Mouse (Mus musculus): ENCODE measurements around the gene Plpp2. TPM values are rescaled to one million over a fixed set of nuclear protein-coding genes. Genes with fewer than 3 reads are reported as not detected.

The Plpp2 gene
- polyA plus RNA-seq, 1 experiment from 2014 or later, result 28.3 TPM

- no peaks in the 10 kb centered on the region for H3K27me3 ChIP-seq
- ATAC-seq (ENCODE audit: insufficient number of reproducible peaks, low FRiP score, low TSS enrichment, low read depth), result no peak
- no peak overlapping the region for H3K27ac ChIP-seq
- H3K4me1 ChIP-seq, result no peaks in the 10 kb centered on the region
- H3K9me3 ChIP-seq, result peaks cover 4% of the 10 kb centered on the region; the same call in 1 of the 2 replicates
- H3K36me3 ChIP-seq, result no peaks in the 10 kb centered on the region
- no peak overlapping the region for H3K9ac ChIP-seq
- WGBS, result 85% methylated on average over 2 of the region's 2 CpGs
- H3K4me3 ChIP-seq, result no peak overlapping the region
- H3K4me2 ChIP-seq, result no peak overlapping the region
Measured at GRCm38 (mm10) chr10:79571314-79571713, 37.7 kb upstream of the Plpp2 start.

- Histone ChIP-seq H3K9ac (no peak overlapping the region), H3K36me3 (no peaks in the 10 kb centered on the region), H3K27me3 (no peaks in the 10 kb centered on the region), H3K27ac (no peak overlapping the region), H3K4me1 (no peaks in the 10 kb centered on the region), H3K4me3 (no peak overlapping the region), H3K9me3 (peaks cover 4% of the 10 kb centered on the region; the same call in 1 of the 2 replicates), H3K4me2 (no peak overlapping the region)
- ATAC-seq (ENCODE audit: insufficient number of reproducible peaks, low FRiP score, low TSS enrichment, low read depth), result no peak
- 85% methylated on average over 5 of the region's 5 CpGs for WGBS
Measured at GRCm38 (mm10) chr10:79569921-79570320, 36.3 kb upstream of the Plpp2 start.

GRCm38 (mm10) chr10:79559716-79560115 is 26.1 kb upstream of the Plpp2 start:
- H3K4me2 ChIP-seq, result no peak overlapping the region
- H3K4me3 ChIP-seq, result no peak overlapping the region
- H3K9ac ChIP-seq, result no peak overlapping the region
- peaks cover 8% of the 10 kb centered on the region for H3K4me1 ChIP-seq
- H3K27ac ChIP-seq, result no peak overlapping the region
- WGBS, result 94% methylated on average over 2 of the region's 2 CpGs
- H3K36me3 ChIP-seq, result no peaks in the 10 kb centered on the region
- no peaks in the 10 kb centered on the region for H3K9me3 ChIP-seq
- no peaks in the 10 kb centered on the region for H3K27me3 ChIP-seq
- ATAC-seq (ENCODE audit: insufficient number of reproducible peaks, low FRiP score, low TSS enrichment, low read depth), result no peak

- Histone ChIP-seq H3K4me1 (peaks cover 25% of the 10 kb centered on the region), H3K27me3 (no peaks in the 10 kb centered on the region)
- WGBS, result 94% methylated on average over 5 of the region's 5 CpGs
Measured at GRCm38 (mm10) chr10:79557496-79557895, 23.9 kb upstream of the Plpp2 start.

GRCm38 (mm10) chr10:79556951-79557350 is 23.4 kb upstream of the Plpp2 start:
- 86% methylated on average over 5 of the region's 5 CpGs for WGBS

More at GRCm38 (mm10) chr10:79557496-79557895, 23.9 kb upstream of the Plpp2 start:
- H3K36me3 ChIP-seq, result no peaks in the 10 kb centered on the region
- H3K4me2 ChIP-seq, result no peak overlapping the region
- H3K9ac ChIP-seq, result no peak overlapping the region
- no peaks in the 10 kb centered on the region for H3K9me3 ChIP-seq
- no peak overlapping the region for H3K27ac ChIP-seq
- H3K4me3 ChIP-seq, result no peak overlapping the region
- no peak for ATAC-seq (ENCODE audit: insufficient number of reproducible peaks, low FRiP score, low TSS enrichment, low read depth)

GRCm38 (mm10) chr10:79555238-79555724 is 21.7 kb upstream of the Plpp2 start:
- H3K9me3 ChIP-seq, result no peaks in the 10 kb centered on the region
- H3K27ac ChIP-seq, result no peak overlapping the region
- peaks cover 4% of the 10 kb centered on the region for H3K36me3 ChIP-seq
- peak overlapping the region; percentile 79 for H3K4me2 ChIP-seq
- 0 out of 2 replicates have a peak, but pooled peaks have one; percentile 1 for ATAC-seq (ENCODE audit: insufficient number of reproducible peaks, low FRiP score, low TSS enrichment, low read depth)
- H3K4me1 ChIP-seq, result peaks cover 31% of the 10 kb centered on the region
- H3K4me3 ChIP-seq, result peak overlapping the region; percentile 94
- 24% methylated on average over 7 of the region's 7 CpGs for WGBS
- H3K9ac ChIP-seq, result peak overlapping the region; percentile 90
- H3K27me3 ChIP-seq, result no peaks in the 10 kb centered on the region

More at GRCm38 (mm10) chr10:79556951-79557350, 23.4 kb upstream of the Plpp2 start:
- no peak overlapping the region for H3K9ac ChIP-seq
- H3K9me3 ChIP-seq, result no peaks in the 10 kb centered on the region
- H3K36me3 ChIP-seq, result no peaks in the 10 kb centered on the region
- no peak overlapping the region for H3K4me3 ChIP-seq
- no peaks in the 10 kb centered on the region for H3K27me3 ChIP-seq
- H3K4me1 ChIP-seq, result peaks cover 31% of the 10 kb centered on the region
- H3K27ac ChIP-seq, result no peak overlapping the region
- H3K4me2 ChIP-seq, result no peak overlapping the region
- no peak for ATAC-seq (ENCODE audit: insufficient number of reproducible peaks, low FRiP score, low TSS enrichment, low read depth)

- peak; percentile 81 for ATAC-seq (ENCODE audit: insufficient number of reproducible peaks, low FRiP score, low TSS enrichment, low read depth)
- Histone ChIP-seq H3K9me3 (no peaks in the 10 kb centered on the region), H3K36me3 (peaks cover 11% of the 10 kb centered on the region), H3K9ac (peak within 1 kb of the TSS; percentile 90), H3K27me3 (no peaks in the 10 kb centered on the region), H3K4me1 (peaks cover 31% of the 10 kb centered on the region), H3K4me3 (peak within 1 kb of the TSS; percentile 94), H3K4me2 (peak within 1 kb of the TSS; percentile 79), H3K27ac (peak within 1 kb of the TSS; percentile 75)
- under 1% methylated on average over 74 of the region's 108 CpGs for WGBS
Measured at GRCm38 (mm10) chr10:79554330-79555237, 21.0 kb upstream of the Plpp2 start, which contains the start of gene Mier2. Gene Mier2, minus strand, starts transcription at chr10:79555199.

GRCm38 (mm10) chr10:79553691-79554090 is 20.1 kb upstream of the Plpp2 start:
- no peaks in the 10 kb centered on the region for H3K9me3 ChIP-seq
- ATAC-seq (ENCODE audit: insufficient number of reproducible peaks, low FRiP score, low TSS enrichment, low read depth), result no peak
- H3K4me3 ChIP-seq, result peak overlapping the region; percentile 94
- WGBS, result 32% methylated on average over 10 of the region's 10 CpGs
- peaks cover 31% of the 10 kb centered on the region for H3K4me1 ChIP-seq
- no peaks in the 10 kb centered on the region for H3K27me3 ChIP-seq
- H3K4me2 ChIP-seq, result peak overlapping the region; percentile 79
- no peak overlapping the region for H3K27ac ChIP-seq
- H3K36me3 ChIP-seq, result peaks cover 20% of the 10 kb centered on the region
- H3K9ac ChIP-seq, result 0 out of 2 replicates have a peak overlapping the region, but pooled peaks have one; percentile 90

- Histone ChIP-seq H3K36me3 (peaks cover 25% of the 10 kb centered on the region), H3K9ac (no peak overlapping the region), H3K27me3 (no peaks in the 10 kb centered on the region), H3K4me1 (peaks cover 31% of the 10 kb centered on the region), H3K27ac (no peak overlapping the region), H3K4me3 (peak overlapping the region; percentile 94), H3K9me3 (no peaks in the 10 kb centered on the region), H3K4me2 (peak overlapping the region; percentile 79)
- 80% methylated on average over 6 of the region's 6 CpGs for WGBS
- ATAC-seq (ENCODE audit: insufficient number of reproducible peaks, low FRiP score, low TSS enrichment, low read depth), result no peak
Measured at GRCm38 (mm10) chr10:79553176-79553575, 19.6 kb upstream of the Plpp2 start.

GRCm38 (mm10) chr10:79552531-79552930 is 18.9 kb upstream of the Plpp2 start:
- peaks cover 31% of the 10 kb centered on the region for H3K36me3 ChIP-seq
- WGBS, result 83% methylated on average over 8 of the region's 8 CpGs
- no peak overlapping the region for H3K9ac ChIP-seq
- H3K27me3 ChIP-seq, result no peaks in the 10 kb centered on the region
- peaks cover 31% of the 10 kb centered on the region for H3K4me1 ChIP-seq
- no peak for ATAC-seq (ENCODE audit: insufficient number of reproducible peaks, low FRiP score, low TSS enrichment, low read depth)
- H3K4me2 ChIP-seq, result no peak overlapping the region
- no peak overlapping the region for H3K4me3 ChIP-seq
- no peak overlapping the region for H3K27ac ChIP-seq
- H3K9me3 ChIP-seq, result no peaks in the 10 kb centered on the region

GRCm38 (mm10) chr10:79550366-79550765 is 16.8 kb upstream of the Plpp2 start:
- 82% methylated on average over 9 of the region's 9 CpGs for WGBS

More at GRCm38 (mm10) chr10:79550366-79550765, 16.8 kb upstream of the Plpp2 start:
- no peak overlapping the region for H3K4me3 ChIP-seq
- H3K36me3 ChIP-seq, result peaks cover 53% of the 10 kb centered on the region
- H3K27ac ChIP-seq, result no peak overlapping the region
- no peaks in the 10 kb centered on the region for H3K27me3 ChIP-seq
- H3K9me3 ChIP-seq, result no peaks in the 10 kb centered on the region
- no peak overlapping the region for H3K9ac ChIP-seq
- no peak for ATAC-seq (ENCODE audit: insufficient number of reproducible peaks, low FRiP score, low TSS enrichment, low read depth)
- no peak overlapping the region for H3K4me2 ChIP-seq
- peaks cover 28% of the 10 kb centered on the region for H3K4me1 ChIP-seq
